Mouse (Mus musculus) lung, postnatal 0 days (tissue): ENCODE results near the gene Ahctf1. TPM values are rescaled to one million over a fixed set of nuclear protein-coding genes. Genes with fewer than 3 reads are reported as not detected.

Experiments
- ATAC-seq: fragments of 200-750 bp; cut with Nextera tagmentation; 2 replicates; pipeline ENCODE4 v1.8.0; 2017; ENCODE audit warnings: moderate library complexity
- DNase-seq: peaks from one replicate; pipeline ENCODE4 v3.0.0-alpha.2; 2016; ENCODE audit warnings: low spot score
- H3K27ac ChIP-seq: fragments of 300-500 bp; sonication (generic); 2 replicates; pipeline ENCODE4 v1.5.1; 2014; ENCODE audit warnings: antibody characterized with exemption, mild to moderate bottlenecking, low read length, mixed read lengths
- H3K27me3 ChIP-seq: fragments of 300-500 bp; sonication (generic); replicated peaks from 2 replicates; pipeline ENCODE4 v1.6.1; 2014; ENCODE audit warnings: low read length, mixed read lengths; ENCODE audit not compliant: insufficient read depth
- H3K36me3 ChIP-seq: fragments of 300-500 bp; sonication (generic); 2 replicates; pipeline ENCODE4 v1.6.1; 2014; ENCODE audit warnings: low read length, mixed read lengths; ENCODE audit not compliant: insufficient read depth
- H3K4me1 ChIP-seq: fragments of 300-500 bp; sonication (generic); 2 replicates; pipeline ENCODE4 v1.6.1; 2014; ENCODE audit warnings: antibody characterized with exemption, low read depth, low read length, mixed read lengths; ENCODE audit not compliant: insufficient read depth
- H3K4me2 ChIP-seq: fragments of 300-500 bp; sonication (generic); replicated peaks from 2 replicates; pipeline ENCODE4 v1.6.1; 2014; ENCODE audit warnings: low read depth, mild to moderate bottlenecking, low read length, moderate library complexity, mixed read lengths
- H3K4me3 ChIP-seq: fragments of 300-500 bp; sonication (generic); 2 replicates; pipeline ENCODE4 v1.5.1; 2014; ENCODE audit warnings: low read depth, low read length
- H3K9ac ChIP-seq: fragments of 300-500 bp; sonication (generic); replicated peaks from 2 replicates; pipeline ENCODE4 v1.6.1; 2014; ENCODE audit warnings: low read depth, mild to moderate bottlenecking
- H3K9me3 ChIP-seq: fragments of 300-500 bp; sonication (generic); 2 replicates; pipeline ENCODE4 v1.6.1; 2016; ENCODE audit warnings: low read length, mixed read lengths
- CTCF ChIP-seq: IDR thresholded peaks from 2 replicates; pipeline ENCODE4 v1.5.1; 2016; ENCODE audit warnings: antibody characterized with exemption, mild to moderate bottlenecking
- EP300 ChIP-seq: IDR thresholded peaks from 2 replicates; pipeline ENCODE4 v1.6.1; 2016; ENCODE audit warnings: antibody characterized with exemption, mild to moderate bottlenecking, control low read depth
- WGBS: fragments of 180-500 bp; shearing (Covaris S2); extraction: QIAGEN DNeasy Blood & Tissue Kit; methylation state at CpG from one replicate; pipeline ENCODE4 v1.1.7; 2014; 5-methylcytosine and 5-hydroxymethylcytosine counted together
- polyA plus RNA-seq: library from polyadenylated mRNA; unstranded; fragments of >200 nt; fragmentation: Nextera tagmentation; extraction: Ambion mirVana; gene quantifications from 2 replicates; pipeline ENCODE4 v1.2.1, GENCODE M21; 2015

Ahctf1 gene
- polyA plus RNA-seq, 1 experiment from 2014 or later = 9.4 TPM

DNA sequence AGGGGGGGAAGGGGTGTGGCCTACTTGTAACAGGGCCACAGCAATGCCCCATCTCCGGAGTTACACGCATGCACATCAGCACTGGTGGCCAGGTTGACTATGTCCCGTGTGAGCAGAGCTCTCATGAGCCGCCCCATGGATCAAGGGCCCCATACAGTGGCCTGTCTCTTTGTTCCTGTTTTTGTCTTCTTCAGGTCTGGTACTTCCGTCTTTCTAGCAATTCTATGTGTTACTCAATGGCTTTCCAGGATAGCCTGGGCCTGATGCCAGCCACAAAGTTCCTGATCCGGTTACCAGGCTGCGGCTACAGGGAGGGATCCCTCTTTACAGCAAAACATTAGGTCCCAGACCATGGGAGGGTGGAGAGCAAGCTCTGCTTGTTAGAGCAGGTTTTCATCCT is 39.1 kb upstream of the Ahctf1 start:
- ATAC-seq = peak; percentile 53
- peak; percentile 75 for DNase-seq
- Histone ChIP-seq H3K9ac (no peak overlapping the region), H3K27me3 (no peaks in the 10 kb centered on the region), H3K36me3 (no peaks in the 10 kb centered on the region), H3K4me3 (no peak overlapping the region), H3K4me2 (no peak overlapping the region), H3K9me3 (no peaks in the 10 kb centered on the region), H3K4me1 (0 out of 2 replicates have a peak, but pooled peaks cover 3% of the 10 kb centered on the region), H3K27ac (no peak overlapping the region)
- 42% methylated on average over 7 of the region's 7 CpGs for WGBS
- TF ChIP-seq EP300 (no peak), CTCF (no peak)

DNA sequence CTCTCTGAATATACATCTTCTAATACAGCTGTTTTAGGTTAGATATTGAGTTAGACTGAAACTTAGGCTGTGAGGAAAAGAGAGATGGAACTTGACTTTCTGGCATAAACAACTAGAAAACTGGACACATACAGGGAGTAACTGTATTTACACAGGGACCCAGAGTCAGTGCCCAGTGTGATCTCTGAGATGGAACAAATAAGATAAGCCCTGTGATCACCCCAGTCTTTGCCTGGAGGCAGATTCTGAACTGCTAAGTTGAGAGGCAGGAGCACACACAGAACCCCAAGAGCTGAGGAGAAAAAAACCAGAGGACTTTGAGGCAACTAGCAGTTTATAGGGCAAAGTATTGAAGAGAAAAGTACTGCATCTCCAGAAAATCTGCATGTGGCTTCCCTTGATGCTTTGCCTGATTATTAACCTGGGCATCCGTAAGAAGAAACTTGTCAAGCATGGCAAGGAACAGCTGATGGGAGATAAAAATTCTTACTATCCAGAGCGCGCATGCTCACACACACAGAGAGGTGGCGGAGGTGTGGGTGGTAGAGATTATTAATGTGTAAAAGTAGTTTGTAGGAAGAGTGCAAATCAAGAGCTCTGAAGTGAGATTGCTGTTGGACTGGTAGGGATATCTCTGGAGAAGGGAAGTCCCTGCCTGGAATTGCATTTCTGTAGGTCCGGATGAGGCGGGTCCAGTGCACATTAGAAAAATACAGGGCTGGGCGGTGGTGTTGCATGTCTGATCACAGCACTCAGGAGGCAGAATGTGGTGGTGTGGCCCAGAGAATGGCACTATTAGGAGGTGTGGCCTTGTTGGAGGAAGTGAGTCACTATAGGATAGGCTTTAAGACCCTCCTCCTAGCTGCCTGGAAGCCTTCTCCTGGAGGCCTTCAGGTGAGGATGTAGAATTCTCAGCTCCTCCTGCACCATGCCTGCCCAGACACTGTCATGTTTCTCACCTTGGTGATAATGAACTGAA is 33.2 kb upstream of the Ahctf1 start:
- Histone ChIP-seq H3K9me3 (no peaks in the 10 kb centered on the region), H3K9ac (no peak overlapping the region), H3K27ac (no peak overlapping the region), H3K4me3 (no peak overlapping the region), H3K27me3 (no peaks in the 10 kb centered on the region), H3K4me1 (no peaks in the 10 kb centered on the region), H3K36me3 (no peaks in the 10 kb centered on the region), H3K4me2 (no peak overlapping the region)
- ATAC-seq = no peak
- WGBS = 90% methylated on average over 7 of the region's 7 CpGs
- no peak for DNase-seq
- TF ChIP-seq EP300 (no peak), CTCF (no peak)

DNA sequence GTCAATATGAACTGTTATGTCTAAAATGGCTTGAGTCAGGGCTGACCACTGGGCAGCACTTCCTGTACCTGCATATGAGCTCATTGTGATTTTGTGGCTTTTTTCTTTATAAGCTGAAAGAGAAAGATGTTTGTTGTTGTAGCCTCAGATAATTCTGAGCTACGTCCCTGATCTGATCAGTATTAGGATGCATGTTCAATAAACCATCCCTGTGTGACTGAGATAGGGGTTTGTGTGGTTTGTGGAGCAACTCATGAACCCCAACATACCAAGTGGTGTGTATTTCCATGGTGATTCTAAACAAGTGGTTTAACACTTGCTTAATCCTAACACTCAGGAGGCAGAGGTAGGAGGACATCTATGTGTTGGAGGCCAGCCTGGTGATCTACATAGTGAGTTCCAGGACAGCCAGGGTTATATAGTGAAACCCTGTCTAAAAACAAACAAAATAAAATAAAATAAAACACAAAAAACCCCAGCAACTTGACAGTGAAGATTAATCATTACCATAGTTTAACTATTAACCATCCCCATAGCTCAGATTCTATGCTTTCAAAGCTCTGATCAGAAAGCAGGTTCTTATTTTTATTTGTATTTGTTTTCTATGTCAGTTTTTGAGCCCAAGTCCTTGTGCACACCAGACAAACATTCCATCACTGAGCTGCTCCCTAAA is 32.4 kb upstream of the Ahctf1 start:
- ATAC-seq (no peak), DNase-seq (no peak)
- H3K27me3 ChIP-seq = no peaks in the 10 kb centered on the region
- TF ChIP-seq EP300 (no peak), CTCF (no peak)
- no peaks in the 10 kb centered on the region for H3K36me3 ChIP-seq
- 83% methylated on average over 1 of the region's 1 CpGs for WGBS
- no peaks in the 10 kb centered on the region for H3K4me1 ChIP-seq
- H3K9me3 ChIP-seq = no peaks in the 10 kb centered on the region
- H3K9ac ChIP-seq = no peak overlapping the region
- H3K4me3 ChIP-seq = no peak overlapping the region
- no peak overlapping the region for H3K27ac ChIP-seq
- H3K4me2 ChIP-seq = no peak overlapping the region

DNA sequence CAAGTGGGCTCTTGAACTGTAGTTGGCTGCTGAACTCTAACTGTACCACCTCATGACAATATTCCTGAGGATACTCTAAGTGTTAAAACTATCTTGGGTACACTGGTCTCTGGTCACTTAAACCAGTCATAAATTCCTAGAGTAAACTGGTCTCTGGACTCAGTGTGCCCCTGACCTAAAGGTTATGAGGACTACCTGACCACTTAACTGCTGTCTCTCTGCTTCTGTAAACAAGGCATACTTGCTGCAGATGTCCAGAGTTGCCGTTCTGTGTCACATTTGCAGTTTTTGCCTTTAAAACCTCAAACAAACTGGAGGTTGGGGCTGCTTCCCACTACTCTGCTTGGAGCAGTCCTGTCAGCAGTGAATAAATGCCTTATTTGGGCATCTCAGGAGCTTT is 30.1 kb upstream of the Ahctf1 start:
- H3K27ac ChIP-seq = no peak overlapping the region
- H3K4me3 ChIP-seq = no peak overlapping the region
- no peaks in the 10 kb centered on the region for H3K4me1 ChIP-seq
- H3K36me3 ChIP-seq = no peaks in the 10 kb centered on the region
- DNase-seq (no peak), ATAC-seq (no peak)
- no peaks in the 10 kb centered on the region for H3K27me3 ChIP-seq
- H3K4me2 ChIP-seq = no peak overlapping the region
- WGBS = 57% methylated on average over 1 of the region's 1 CpGs
- TF ChIP-seq CTCF (no peak), EP300 (no peak)
- no peaks in the 10 kb centered on the region for H3K9me3 ChIP-seq
- no peak overlapping the region for H3K9ac ChIP-seq

DNA sequence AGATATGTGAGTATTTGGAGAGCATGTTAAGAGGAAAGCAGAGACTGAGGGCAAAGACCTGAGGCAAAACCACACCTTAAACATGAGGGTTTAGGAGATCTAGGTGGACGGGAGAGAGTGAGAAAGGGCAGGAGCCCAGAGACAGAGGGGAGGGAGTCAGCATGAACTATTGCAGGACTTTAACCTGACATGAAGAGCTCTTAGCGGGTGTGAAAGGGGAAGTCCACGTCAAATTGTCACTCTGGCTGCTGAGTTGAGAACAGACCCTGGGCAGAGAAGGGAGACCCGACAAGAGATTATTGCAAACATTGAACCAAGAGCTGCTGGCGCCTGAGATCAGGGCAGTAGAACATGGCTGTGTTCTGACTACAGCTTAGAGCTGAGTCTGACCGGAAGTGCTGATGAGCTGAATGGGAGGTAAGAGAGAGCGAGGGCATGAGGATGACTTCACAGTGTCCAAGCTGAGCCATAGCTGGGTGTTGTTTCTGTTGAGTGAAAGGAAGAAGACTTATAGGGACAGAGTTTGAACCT is 29.3 kb upstream of the Ahctf1 start:
- ATAC-seq = no peak
- Histone ChIP-seq H3K9me3 (no peaks in the 10 kb centered on the region), H3K27me3 (no peaks in the 10 kb centered on the region), H3K4me2 (no peak overlapping the region), H3K9ac (no peak overlapping the region), H3K36me3 (no peaks in the 10 kb centered on the region), H3K4me3 (no peak overlapping the region), H3K4me1 (no peaks in the 10 kb centered on the region), H3K27ac (no peak overlapping the region)
- TF ChIP-seq EP300 (no peak), CTCF (no peak)
- no peak for DNase-seq
- 51% methylated on average over 7 of the region's 7 CpGs for WGBS

DNA sequence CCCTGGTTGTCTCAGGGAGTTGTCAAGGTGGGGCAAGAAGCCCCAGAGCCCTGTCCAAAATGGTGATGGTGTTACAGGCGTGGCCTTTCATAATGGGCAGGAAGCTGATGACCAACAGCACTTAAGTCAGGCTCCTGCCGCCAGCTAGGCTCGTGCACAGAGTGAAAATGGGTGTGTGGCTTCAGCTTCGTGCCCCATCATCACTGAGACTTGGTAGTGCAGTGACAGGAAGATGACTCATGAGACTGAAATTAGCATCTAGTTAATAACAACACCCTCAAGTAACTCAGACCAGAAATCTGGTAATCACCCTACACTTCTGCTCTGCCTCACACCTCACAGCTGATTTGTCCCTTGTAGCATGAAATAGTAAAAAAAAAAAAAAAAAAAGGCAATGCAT is 25.4 kb upstream of the Ahctf1 start:
- Histone ChIP-seq H3K27me3 (no peaks in the 10 kb centered on the region), H3K4me3 (no peak overlapping the region), H3K4me1 (no peaks in the 10 kb centered on the region), H3K27ac (no peak overlapping the region), H3K36me3 (no peaks in the 10 kb centered on the region), H3K9me3 (no peaks in the 10 kb centered on the region), H3K9ac (no peak overlapping the region), H3K4me2 (no peak overlapping the region)
- no peak for TF ChIP-seq CTCF
- TF ChIP-seq EP300 = no peak
- ATAC-seq (no peak), DNase-seq (peak; percentile 17)
- 60% methylated on average over 4 of the region's 4 CpGs for WGBS
